Mouse (Mus musculus) thymus, postnatal 14 days (tissue): ENCODE results near the gene Cavin2.

Experiments
- DNase-seq: peaks from one replicate; pipeline ENCODE4 v3.0.0; 2021

Cavin2 gene

DNA sequence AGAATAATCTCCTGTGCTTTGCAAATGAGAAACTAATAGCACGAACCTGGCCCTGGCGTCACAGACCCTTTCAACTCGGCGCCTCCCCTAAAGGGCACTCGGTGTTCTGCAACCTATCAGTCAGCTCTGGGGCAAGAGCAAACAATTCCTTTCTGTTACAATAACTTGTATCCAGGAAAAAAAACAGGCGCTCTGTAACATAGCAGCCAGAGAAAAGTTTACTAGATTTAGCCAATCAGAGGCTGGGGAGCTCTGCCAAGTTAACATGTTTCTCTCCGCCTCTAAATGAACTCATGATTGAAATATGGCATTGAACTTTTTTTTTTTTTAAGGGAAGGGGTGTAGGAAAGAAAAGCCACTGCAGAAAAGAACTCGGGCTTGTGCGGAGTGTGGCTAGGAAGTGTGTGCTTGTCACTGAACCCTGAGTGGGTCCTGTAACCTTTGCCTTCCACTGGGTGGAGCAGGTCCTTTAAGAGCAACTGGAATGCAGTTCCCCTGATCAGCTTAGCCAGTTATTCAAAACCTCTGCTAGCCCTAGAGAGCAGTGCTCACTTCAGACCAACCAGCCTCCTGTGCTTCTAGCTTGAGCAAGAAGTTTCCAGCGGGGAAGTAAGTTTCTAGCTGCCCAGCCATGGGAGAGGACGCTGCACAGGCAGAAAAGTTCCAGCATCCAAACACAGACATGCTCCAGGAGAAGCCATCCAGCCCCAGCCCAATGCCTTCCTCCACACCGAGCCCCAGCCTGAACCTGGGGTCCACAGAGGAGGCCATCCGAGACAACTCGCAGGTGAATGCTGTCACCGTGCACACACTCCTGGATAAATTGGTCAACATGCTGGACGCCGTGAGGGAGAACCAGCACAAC lies at the start of gene Cavin2:
Cavin2 (plus strand) TSS at position 372 of the 865 bp plus-strand sequence.
- DNase-seq, result no peak

DNA sequence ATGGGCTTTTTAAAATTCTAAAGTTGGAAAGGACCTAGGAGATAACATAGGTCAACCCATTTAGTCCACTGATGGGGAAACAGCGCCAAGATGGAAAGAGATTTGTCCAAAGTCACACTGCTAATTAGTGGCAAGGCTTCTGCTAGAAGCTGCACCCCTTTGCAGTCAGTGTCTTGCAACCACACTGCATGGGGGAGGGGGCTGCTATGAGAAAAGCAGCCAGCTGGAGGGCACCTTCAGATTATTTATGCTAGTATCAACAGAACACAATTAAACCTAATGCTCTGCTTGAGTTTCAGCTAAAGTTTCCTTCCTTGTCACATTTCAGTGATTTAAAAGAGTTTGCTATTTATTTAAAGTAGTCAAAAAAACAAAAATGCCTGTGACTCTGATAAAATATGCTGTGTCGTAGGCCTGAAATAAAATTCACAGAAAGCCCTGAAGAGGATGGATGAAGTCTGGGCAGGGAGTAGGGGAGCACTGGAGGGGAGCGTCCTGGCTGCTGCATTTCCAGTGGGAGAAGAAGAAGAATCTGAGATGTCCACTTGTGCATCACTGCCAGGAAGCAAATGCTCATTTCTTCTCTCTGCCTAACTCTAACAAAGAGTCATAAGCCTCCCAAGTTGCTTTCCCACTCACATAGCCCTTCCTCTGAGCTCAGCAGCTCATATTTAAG lies 47.5 kb upstream of the Cavin2 start:
- DNase-seq, result no peak

DNA sequence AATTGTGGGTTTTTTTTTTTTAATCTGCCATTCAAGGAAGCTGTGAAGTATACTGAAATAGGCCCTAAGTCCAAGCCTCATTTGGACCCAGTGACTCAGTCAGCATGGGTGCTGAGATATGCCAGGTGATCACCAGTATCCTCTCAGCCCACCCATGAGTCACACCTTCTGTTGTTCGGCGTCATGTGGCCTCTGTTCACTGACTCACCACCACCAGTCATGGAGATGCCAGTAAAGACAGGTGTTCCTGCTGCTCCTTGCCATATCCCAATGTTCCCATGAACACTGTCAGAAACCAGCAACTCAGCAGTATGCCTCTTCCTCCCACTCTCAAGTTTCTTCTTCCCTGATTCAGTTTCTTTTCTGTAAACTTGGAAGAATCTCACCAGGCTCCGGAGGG lies 45.6 kb upstream of the Cavin2 start:
- no peak for DNase-seq

DNA sequence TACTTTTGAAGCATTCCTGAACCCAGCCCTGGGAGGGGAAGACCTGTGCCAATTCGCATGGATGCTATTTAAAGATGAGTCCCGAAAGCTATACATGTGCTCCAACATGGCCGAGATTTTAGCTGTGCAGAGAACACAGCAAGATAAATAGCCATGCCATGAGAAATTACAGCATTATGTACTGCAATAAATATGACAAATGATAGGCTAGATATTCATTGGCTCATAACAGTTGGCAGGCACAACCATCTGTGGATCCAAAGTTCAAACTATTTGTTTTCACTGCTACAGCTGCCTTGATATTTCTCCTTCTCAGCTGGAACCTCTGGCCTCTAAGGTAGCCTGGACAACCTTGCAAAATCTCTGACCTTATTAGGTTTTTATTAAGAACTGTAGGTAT lies 45.1 kb upstream of the Cavin2 start:
- no peak for DNase-seq

DNA sequence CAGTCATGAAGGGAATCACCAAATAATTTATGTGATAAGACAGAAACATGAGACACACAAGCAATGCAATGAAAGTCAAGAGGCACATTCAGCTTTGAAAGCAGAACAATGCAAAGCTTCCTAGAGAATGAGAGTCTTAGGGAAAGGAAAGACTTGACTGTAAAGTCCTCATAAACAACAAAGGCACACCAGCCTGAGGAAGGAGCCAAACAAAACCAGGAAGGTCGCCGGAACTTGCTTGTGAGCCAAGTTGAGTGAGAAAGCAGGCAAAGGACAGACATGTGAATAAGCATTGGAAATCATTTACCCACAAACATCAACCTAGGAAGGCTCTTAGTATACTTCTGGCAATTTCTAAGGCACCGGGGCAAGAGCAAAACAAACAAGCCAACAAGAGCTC lies 43.5 kb upstream of the Cavin2 start:
- no peak for DNase-seq

DNA sequence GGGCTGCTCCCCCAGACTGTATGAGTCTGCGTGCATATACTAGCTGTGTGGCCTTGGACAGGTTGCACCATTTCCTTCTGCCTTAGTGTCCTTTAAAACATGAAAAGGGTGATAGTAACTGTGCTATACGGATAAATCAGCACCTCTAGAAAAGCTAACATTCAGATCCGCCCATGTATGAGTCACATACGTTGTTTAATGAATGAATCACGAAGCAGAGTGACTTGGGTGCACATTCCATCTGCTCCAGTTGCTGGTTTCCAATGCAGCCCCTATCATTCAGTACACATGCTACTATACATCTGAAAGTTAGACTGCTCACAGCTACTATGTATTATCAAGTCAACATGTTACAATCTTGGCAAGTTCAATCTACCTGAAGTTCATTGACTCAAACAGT lies 38.6 kb upstream of the Cavin2 start:
- DNase-seq, result no peak

DNA sequence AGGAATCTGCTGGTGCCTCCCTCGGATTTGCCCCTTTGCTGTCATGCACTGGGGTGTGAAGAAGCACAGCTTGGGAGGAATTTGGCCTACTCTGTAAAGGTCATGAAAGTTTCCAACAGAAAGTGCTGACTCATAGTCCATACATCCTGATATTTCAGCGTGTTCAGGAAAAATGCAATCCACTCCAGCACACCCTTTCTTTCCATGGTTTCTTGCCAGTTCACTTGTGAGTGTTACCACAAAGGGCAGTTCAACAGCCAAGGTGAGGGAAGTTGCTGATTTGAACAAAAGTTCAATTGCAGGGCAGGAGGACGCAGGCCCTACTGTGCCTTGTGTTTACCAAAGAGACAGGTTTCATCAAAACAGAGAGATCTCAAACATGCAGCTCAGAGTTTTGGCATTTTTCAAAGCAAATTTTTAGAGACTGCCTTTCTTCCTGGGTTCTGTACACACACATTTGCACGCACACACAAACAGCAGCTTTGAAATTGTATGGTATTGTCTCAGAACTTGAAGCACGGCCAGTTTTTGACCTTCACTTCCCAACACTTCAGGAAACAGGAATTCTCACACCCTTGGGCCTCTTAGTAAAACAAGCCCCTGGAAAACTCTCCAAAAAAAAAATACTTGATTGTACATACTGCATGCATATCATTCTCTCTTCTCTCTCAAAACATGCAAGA lies 23.7 kb upstream of the Cavin2 start:
- DNase-seq, result no peak

DNA sequence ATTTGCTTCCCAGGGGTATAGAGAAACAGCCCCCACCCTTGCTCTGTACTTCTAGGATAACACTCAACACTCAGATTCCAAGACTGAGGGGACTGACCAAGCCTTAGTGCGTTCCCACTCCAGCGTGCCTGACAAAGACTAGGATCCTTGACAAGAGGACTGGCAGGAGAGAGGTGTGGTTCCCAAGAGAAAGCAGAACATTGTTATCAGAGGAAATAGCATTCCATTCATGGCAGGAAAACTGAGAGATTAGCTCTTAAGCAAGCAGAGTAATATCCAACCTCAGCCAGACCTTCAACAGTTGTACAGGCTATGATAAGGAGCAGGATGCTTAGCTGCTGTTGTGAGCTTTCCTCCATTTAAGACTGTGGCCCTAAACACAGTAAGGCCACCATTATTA lies 23.0 kb upstream of the Cavin2 start:
- DNase-seq, result no peak

DNA sequence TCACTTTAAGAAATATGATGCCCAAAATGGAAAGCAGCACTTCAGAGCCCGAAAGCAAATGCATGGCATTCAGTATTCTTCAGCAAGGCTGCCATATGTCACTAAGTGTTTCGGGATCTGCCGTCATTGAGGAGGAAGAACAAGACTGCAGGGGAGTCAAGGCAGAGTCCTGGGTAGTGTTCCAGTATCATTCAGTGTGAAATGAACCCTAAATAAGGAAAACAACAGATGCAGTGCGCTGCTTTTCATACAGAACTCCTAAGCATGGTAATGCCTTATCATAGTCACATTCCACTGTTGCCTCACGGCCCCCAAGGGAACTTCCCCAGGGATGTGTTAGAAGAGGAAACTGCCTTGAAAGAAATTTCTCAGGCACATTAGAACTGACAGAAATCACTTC lies 21.8 kb upstream of the Cavin2 start:
- no peak for DNase-seq

DNA sequence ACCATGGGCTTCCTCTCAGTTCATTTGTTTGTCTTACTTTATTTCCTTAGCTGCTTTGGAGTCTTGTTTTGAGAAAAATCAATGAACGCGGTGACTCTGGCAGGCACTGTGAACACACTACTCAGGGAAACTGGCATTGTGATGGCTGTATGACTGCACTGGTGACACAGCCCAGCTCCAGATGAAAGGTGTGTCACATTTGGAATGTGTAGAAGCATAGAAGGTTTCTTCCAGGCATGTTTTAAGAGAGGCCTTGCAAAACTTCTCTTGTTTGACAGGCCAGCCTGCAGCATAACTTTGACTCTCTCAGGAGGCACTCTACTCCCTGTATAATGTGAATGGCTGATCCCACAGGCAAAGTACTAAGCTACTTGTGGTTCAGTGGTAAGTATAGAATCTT lies 20.7 kb upstream of the Cavin2 start:
- no peak for DNase-seq

DNA sequence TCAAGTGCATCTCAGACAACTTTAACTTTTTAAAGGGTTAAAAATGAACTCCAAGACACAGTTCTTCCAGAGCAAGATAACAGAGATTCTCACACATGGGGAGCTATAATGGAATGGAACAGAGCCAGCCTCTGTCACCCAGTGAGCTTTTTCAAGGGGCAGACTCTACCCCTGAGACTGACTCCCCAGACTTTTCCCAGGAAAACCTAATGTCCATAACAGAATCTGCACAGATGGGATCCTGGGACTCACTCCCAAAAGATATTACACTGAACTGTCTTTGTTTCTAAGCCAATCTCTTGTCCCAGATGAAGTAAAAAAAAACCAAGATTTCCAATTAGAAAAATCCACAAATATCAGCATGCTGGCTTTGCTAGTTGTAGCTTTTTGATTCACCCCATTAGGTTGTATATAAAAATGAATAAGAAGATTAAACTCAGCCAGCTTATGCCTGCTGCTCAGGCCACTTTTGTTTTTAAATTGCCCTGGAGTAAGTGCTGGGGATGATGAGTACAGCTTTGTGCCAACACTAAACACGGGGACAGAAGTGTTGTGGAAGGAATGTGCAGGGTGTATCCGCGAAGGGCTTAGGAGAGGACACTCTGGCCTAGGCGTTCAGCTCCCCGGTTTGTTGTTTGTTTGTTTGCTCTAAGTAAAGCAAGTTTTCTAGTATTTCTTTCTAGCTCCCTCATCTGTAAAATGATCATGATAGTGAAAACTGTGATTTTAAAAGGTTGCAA lies 18.6 kb upstream of the Cavin2 start:
- no peak for DNase-seq

DNA sequence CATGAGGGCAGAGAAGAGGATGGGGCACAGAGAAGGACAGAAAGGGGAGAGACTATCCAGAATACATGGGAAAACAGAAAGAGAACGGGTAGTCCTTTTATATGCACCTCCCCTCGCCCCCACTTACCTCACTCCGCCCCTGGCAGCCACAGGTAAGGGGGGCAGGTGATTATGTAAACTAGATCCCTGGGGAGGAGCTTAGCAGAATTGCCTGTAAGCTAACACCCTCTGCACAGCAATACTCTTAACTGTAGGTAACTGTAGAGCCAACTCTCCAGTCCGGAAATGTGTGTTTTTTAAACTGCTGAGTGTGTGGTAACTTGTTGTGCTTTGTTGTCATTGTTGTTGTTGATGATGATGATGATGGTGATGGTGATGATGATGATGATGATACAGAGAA lies 17.1 kb upstream of the Cavin2 start:
- DNase-seq, result no peak

DNA sequence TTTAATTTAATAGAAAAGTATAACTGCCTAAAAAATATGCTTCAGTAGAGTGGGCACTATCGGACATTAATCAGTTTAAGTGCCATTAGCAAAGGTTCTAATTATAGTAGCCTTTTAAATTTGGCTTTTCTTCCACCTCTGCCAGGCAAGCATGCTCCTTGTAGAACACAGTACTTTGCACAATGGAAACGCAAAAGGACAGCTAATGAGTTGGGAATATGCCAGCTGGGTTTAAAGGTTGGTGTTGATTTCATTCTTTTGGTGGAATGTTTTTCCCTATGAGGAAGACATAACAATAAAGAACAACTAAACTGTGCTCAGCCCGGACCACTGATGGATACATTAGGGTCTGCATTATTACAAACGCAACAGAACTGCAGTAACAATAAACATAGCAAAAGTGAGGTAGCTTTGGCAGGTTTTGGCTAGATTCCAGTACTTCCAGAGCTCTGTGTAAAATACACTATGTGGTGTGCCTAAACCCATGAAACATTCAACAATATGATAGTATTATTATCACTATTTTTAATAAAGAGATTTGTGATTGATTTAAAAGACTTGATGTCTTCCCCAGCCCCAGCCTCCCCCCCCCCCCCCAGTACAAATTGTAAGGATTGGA lies 16.2 kb upstream of the Cavin2 start:
- no peak for DNase-seq

DNA sequence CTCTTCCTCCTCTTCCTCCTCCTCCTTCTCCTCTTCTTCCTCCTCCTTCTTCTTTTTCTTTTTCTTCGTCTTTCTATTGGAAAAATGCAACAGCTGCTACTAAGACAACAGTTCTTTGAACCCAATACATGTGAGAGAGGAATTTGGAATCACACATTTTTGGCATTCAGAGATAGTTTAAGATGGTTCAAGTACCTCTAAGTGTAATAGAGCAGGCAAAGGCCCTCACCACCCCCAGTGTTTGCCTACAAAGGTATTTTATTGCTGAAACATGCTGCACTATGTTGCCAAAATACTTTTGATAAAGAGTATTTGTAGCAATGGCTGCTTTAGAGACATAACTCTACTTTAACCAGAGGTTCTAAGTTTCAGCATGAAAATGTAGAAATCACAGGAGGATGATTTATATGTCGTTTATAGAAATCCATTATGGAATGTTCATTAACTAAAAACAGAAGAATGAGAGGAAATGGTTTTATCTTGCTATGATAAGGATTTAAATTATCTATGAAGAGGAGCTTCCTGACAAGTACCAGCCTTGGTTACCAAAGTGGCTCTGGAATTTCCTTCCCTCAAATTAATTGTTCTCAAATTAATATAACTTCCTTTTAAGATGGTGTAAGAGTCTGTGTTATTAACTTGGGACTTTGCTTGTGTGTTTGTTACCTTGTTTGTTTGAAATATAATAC lies 10.9 kb upstream of the Cavin2 start:
- DNase-seq, result no peak

DNA sequence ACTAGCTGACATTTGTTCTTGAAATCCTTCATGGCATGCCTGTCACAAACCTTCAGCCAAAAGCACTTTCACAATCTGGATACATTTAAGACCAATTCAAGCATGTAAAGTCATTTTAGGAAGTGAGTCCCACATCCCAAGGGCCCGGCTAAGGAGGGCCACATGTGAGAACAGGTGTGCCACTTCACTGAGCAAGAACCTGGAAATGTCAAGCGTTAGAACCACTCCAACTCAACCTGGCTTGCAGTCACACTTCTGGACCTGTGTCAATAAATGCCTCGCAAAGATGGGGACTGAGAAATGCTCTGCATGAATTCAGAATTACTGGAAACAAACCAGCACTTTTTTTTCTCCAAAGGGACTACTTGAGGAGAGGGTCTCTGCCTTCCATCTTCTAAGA lies 725 bp upstream of the Cavin2 start:
- no peak for DNase-seq

DNA sequence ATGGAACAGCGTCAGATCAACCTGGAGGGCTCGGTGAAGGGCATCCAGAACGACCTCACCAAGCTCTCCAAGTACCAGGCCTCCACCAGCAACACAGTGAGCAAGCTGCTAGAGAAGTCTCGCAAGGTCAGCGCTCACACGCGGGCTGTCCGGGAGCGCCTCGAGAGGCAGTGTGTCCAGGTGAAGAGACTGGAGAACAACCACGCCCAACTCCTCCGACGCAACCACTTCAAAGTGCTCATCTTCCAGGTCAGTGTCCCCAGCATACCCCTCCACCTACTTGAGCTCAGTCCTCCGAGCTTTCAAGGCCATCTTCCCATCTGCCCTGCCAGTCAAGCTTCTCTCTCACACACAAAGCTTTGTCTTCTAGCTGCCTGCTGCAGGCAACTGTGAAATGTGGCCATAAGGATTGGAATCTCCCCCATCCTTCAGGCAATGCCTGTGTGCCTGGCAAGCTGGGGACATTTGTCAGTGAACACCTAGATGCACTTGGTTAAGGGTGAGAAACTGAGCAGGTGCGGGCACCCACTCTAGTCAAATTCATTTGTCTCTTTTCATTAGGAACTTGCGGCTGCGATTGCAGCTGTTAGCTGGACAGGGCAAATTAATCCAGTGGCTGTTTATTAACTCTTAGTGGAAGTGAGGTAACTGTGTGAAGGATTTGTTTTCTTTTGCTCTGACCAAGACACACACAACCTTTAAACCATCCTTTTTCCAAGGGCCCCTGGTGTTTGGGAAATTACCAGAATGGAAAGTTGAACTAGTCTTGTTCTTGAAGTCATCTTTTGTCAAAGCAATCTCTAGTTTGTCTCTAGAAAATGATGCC lies 907 bp downstream of the Cavin2 start:
- no peak for DNase-seq

DNA sequence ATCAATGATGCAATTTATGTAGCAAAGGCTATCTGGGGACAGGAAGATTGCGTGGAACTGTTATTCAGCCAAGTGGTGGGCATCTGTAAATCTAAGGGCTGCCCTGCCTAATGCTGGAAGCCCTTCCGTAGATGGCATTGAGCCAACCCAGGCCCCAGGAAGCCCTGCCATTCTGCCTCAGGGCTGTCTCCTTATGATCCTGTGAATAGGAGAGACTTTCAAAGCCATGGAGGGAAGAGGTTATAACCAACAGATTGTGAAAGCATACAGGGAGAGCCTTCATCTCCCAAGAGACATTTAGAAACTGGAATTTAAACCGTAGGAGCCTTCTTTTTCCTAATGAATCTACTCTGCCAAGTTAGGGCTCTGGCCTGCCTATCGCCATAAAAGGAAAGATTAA lies 1.7 kb downstream of the Cavin2 start:
- DNase-seq, result no peak

DNA sequence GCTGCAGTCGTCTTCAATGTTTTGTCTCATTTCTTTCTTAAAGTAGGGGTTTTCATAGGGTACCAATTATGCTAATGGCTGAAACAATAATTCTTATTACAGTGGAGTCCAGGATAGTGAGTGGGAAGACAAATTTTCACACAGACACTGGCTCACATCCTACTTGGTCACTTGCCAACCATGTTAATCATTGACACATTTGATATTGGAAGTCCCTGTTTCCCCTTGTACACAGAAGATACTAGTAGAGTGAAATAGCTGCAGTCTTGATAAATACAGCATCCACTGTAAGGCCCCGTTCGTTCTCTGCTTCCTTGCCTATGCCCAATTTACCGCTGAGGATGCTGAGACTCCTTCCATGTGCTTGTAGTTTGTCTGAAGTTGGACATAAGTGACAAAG lies 3.4 kb downstream of the Cavin2 start:
- DNase-seq, result no peak

DNA sequence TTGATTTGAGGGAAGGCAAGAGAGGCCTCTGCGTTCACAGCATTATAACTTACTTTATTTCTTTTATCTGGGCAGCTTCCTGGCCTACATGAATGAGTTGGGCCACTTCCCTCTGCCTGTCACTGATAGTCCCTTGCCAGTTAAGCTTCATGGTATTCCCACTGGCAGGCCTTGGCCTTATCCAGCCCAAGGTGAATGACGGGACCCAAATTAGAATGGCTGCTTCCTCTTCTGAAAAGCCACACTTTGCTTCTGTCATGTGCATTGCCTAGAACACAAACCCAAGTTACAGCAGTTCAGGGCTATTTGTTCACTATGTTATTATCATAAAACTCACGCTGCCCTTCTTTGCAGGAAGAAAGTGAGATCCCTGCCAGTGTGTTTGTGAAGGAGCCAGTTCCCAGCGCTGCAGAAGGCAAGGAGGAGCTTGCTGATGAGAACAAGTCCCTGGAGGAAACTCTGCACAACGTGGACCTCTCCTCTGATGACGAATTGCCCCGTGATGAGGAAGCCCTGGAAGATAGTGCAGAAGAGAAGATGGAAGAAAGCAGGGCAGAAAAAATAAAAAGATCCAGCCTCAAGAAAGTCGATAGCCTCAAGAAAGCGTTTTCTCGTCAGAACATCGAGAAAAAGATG lies 11.5 kb downstream of the Cavin2 start:
- DNase-seq, result no peak

DNA sequence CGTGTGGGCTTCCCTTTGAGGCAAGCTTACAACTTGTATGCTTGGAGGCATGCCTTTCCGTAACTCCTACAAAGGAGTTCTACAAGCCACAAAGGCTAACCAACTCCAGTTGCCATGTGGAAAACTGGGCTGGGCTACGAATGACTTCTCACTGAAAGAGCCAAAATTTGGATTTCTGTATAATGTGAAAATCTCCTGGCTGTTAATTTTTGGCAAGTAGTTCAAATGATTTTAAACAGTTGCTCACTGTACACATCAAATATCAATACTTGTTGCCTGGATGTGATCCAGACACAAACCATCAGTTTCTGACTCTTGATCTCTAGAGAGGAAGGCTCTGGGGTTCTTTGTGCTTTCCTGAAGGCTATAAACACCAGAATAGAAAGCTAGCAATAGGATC lies 18.1 kb downstream of the Cavin2 start:
- DNase-seq, result no peak

DNA sequence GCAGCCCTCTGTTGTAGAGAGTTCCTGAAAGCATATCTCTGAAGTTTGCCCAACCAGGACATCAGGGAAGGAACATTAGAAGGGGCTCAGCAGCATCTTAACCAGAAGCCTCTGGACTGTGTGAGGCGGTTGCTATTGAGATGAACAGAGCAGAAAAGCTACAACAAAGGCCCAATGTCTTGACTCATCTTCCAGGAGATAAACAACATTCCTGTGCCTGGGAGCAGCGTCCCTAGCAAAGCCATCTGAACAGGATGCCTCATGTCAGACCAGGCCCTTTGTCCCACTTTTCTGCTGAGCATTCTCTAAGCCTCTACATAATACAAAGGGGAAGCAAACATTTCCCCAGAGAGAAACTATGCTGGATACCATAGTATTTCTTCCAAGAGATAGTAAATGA lies 26.6 kb downstream of the Cavin2 start:
- no peak for DNase-seq
